Mouse (Mus musculus) thymus, adult 2 months (tissue): ENCODE data around the gene Zfp593.

Experiments
- CTCF ChIP-seq: fragments of 200-500 bp; IDR thresholded peaks from 2 replicates; pipeline ENCODE4 v1.5.1; 2012; ENCODE audit warnings: mild to moderate bottlenecking, control low read depth, low read length, moderate library complexity, borderline replicate concordance; ENCODE audit not compliant: control insufficient read depth, poor library complexity, insufficient read depth; ENCODE audit errors: extremely low read depth
- POLR2A ChIP-seq: fragments of 200-500 bp; IDR thresholded peaks from 2 replicates; pipeline ENCODE4 v1.6.1; 2012; ENCODE audit warnings: mild to moderate bottlenecking, low read length, control low read depth, moderate library complexity; ENCODE audit not compliant: control insufficient read depth, poor library complexity, insufficient read depth; ENCODE audit errors: extremely low read depth

DNA sequence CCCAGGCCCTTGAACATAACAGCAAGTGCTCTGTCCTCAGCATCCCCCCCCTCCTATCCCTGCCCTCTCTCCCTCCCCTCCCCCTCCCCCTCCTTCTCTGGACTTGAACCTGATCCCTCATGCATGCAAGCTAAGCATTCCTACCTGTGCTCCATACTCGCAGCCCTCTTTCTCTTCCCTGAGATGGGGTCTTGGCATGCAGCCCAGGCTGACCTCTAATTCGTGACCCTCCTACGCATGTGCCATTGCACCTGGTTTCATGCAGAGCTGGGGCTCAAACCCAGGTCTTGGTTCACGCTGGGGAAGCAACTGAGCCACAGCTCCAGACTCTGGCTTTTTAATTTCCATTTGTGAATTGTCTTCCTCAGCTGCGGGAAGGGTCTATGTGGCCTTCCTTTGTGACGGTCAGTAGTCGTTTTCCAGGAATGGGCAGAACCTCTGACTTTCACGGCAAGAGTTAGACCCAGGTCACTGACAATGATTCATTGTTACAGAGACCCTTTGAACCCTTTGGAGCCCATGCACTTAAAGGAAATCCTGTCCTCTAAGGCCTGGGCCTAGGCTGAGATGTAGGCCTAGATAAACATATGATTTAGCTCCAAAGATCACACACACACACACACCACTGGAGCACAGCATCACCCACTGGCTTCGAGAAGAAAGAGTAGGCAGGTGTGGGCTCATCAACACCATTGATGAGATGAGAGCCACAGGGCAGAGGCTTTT, 20.6 kb upstream of the Zfp593 start:
- no peak for TF ChIP-seq CTCF
- TF ChIP-seq POLR2A, result no peak
